Mouse (Mus musculus): Measurements from ENCODE around the gene Lrrc29.

The Lrrc29 gene

GRCm38 (mm10) chr8:105289805-105290460, 36.1 kb downstream of the Lrrc29 start, which contains the start of gene 4931428F04Rik:
4931428F04Rik (minus strand) TSS chr8:105289864.
- DNase-seq (ENCODE audit: low spot score), result no peak

- DNase-seq (ENCODE audit: low spot score), result peak; percentile 91
These were observed 36.9 kb downstream of the Lrrc29 start for GRCm38 (mm10) chr8:105288958-105289732.

- DNase-seq (ENCODE audit: low spot score), result no peak
These were observed 37.8 kb downstream of the Lrrc29 start for GRCm38 (mm10) chr8:105288231-105288630.

GRCm38 (mm10) chr8:105286907-105287306, 39.2 kb downstream of the Lrrc29 start:
- no peak for DNase-seq (ENCODE audit: low spot score)

GRCm38 (mm10) chr8:105285514-105285913, 40.6 kb downstream of the Lrrc29 start:
- DNase-seq (ENCODE audit: low spot score), result peak; percentile 8

GRCm38 (mm10) chr8:105283074-105283473, 43.0 kb downstream of the Lrrc29 start:
- peak; percentile 53 for DNase-seq (ENCODE audit: low spot score)

- no peak for DNase-seq (ENCODE audit: low spot score)
These were observed 43.8 kb downstream of the Lrrc29 start for GRCm38 (mm10) chr8:105282239-105282638.

GRCm38 (mm10) chr8:105281821-105282220, 44.3 kb downstream of the Lrrc29 start:
- no peak for DNase-seq (ENCODE audit: low spot score)

GRCm38 (mm10) chr8:105280567-105280966, 45.5 kb downstream of the Lrrc29 start:
- DNase-seq (ENCODE audit: low spot score), result no peak

- DNase-seq (ENCODE audit: low spot score), result peak; percentile 73
These were observed 47.2 kb downstream of the Lrrc29 start for GRCm38 (mm10) chr8:105278911-105279334.

GRCm38 (mm10) chr8:105276292-105277120, 49.6 kb downstream of the Lrrc29 start:
- peak; percentile 28 for DNase-seq (ENCODE audit: low spot score)

GRCm38 (mm10) chr8:105275840-105276239, 50.2 kb downstream of the Lrrc29 start, which contains the start of gene Nol3:
Nol3 (plus strand) TSS chr8:105276140.
- no peak for DNase-seq (ENCODE audit: low spot score)

GRCm38 (mm10) chr8:105275387-105275786, 50.7 kb downstream of the Lrrc29 start:
- DNase-seq (ENCODE audit: low spot score), result no peak

GRCm38 (mm10) chr8:105270916-105271186, 55.2 kb downstream of the Lrrc29 start:
- peak; percentile 11 for DNase-seq (ENCODE audit: low spot score)

- DNase-seq (ENCODE audit: low spot score), result peak; percentile 4
These were observed 55.8 kb downstream of the Lrrc29 start for GRCm38 (mm10) chr8:105270101-105270915.

GRCm38 (mm10) chr8:105269461-105269947, 56.6 kb downstream of the Lrrc29 start, which contains the start of gene Hsf4:
Hsf4 (plus strand) TSS chr8:105269801.
- DNase-seq (ENCODE audit: low spot score), result peak; percentile 31

- no peak for DNase-seq (ENCODE audit: low spot score)
These were observed 57.0 kb downstream of the Lrrc29 start for GRCm38 (mm10) chr8:105269075-105269458.

- peak; percentile 45 for DNase-seq (ENCODE audit: low spot score)
These were observed 57.6 kb downstream of the Lrrc29 start for GRCm38 (mm10) chr8:105268342-105269074.

- DNase-seq (ENCODE audit: low spot score), result no peak
These were observed 59.3 kb downstream of the Lrrc29 start for GRCm38 (mm10) chr8:105266775-105267174.

- no peak for DNase-seq (ENCODE audit: low spot score)
These were observed 61.0 kb downstream of the Lrrc29 start for GRCm38 (mm10) chr8:105265128-105265527.

Measured in testis, postnatal 14 days (tissue).